14 mouse cellular contexts compared by ENCODE assay signal in the genomic region with DNA sequence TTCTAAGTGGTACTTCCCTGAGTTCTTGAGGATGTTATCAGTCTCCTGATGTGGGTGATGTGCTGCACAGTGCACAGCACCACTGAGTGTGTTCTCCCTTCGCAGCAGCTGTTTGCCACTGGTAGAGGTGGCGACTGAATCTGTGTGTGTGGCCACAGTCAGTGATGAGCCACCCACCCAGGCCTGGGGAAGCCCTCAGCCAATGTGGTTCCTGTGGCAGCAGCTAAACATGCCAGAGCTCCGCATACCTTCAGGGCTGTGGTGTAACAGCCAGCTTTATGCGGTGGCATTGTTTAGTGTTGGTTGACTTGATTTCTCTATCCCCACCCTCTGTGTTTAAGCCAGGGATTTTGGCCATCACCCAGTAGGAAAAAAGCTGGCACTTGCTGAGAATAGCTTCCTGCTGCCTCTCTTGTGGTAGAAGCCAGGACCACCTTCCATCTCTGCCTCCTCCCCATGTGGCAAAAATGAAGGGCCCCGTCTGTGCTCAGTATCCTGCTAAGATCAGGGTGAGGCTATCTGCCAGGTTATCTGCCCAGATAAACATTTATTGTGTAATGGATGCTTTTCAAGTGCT.
DNase-seq lines count a peak whose midpoint lies in the region; ATAC-seq and TF ChIP-seq lines count a peak whose summit lies in the region.
"Had no signal": no experiment of that assay in that cellular context is flagged by ENCODE, and none has a peak within 500 bp of the region (broad histone marks: within the 10 kb centered on the region; RNA-seq: fewer than 3 reads in every experiment).

No protein-coding gene starts in this region.

- POLR2A ChIA-PET in Patski (lab: Charles Lee) = no interaction called here

- no peak for TF ChIP-seq EP300 in lung, postnatal 0 days (IDR thresholded peaks at IDR 0.05)

- no peak for TF ChIP-seq CTCF in lung, embryonic 14.5 days (IDR thresholded peaks at IDR 0.05; ENCODE audit: low read depth)
- TF ChIP-seq CTCF in lung, postnatal 0 days (IDR thresholded peaks at IDR 0.05) = no peak
- no peak for TF ChIP-seq CTCF in Patski (IDR thresholded peaks at IDR 0.05)

- no peak overlapping the region for H3K9ac ChIP-seq in lung, embryonic 14.5 days
- H3K9ac ChIP-seq in lung, postnatal 0 days (replicated peaks; ENCODE audit: low read depth) = no peak overlapping the region
- H3K9ac ChIP-seq in hindbrain, embryonic 12.5 days = no peak overlapping the region
- H3K9ac ChIP-seq: forebrain, embryonic 12.5 days; hindbrain, embryonic 14.5 days had no signal

- no peaks in the 10 kb centered on the region for H3K9me3 ChIP-seq in lung, embryonic 14.5 days (ENCODE audit: low read depth, low read length)
- no peaks in the 10 kb centered on the region for H3K9me3 ChIP-seq in lung, postnatal 0 days (ENCODE audit: low read length)
- H3K9me3 ChIP-seq in hindbrain, embryonic 12.5 days (replicated peaks) = no peaks in the 10 kb centered on the region
- H3K9me3 ChIP-seq: forebrain, embryonic 12.5 days had no signal

- H3K36me3 ChIP-seq in lung, embryonic 14.5 days (ENCODE audit: insufficient read depth) = no peaks in the 10 kb centered on the region
- no peaks in the 10 kb centered on the region for H3K36me3 ChIP-seq in lung, postnatal 0 days (ENCODE audit: insufficient read depth, low read length)
- H3K36me3 ChIP-seq in hindbrain, embryonic 12.5 days = peaks cover under 1% of the 10 kb centered on the region
- H3K36me3 ChIP-seq: forebrain, embryonic 12.5 days had no signal

- in situ Hi-C loops in Patski (cut with MboI; ENCODE audit: low pct_unique_long_range_greater_than_20kb) = no loop called here

- no peak overlapping the region for H3K27ac ChIP-seq in lung, embryonic 14.5 days (ENCODE audit: low read depth)
- no peak overlapping the region for H3K27ac ChIP-seq in lung, postnatal 0 days (ENCODE audit: low read length)
- H3K27ac ChIP-seq in hindbrain, embryonic 12.5 days = no peak overlapping the region
- H3K27ac ChIP-seq: forebrain, embryonic 12.5 days; hindbrain, embryonic 14.5 days; kidney, postnatal 0 days had no signal

- no peak for DNase-seq in frontal cortex, postnatal 36 days (ENCODE audit: low spot score in 2 of 2)
- peak; percentile 19 for DNase-seq in lung, embryonic 14.5 days
- no peak for DNase-seq in lung, postnatal 0 days (ENCODE audit: low spot score)
- DNase-seq in Patski (ENCODE audit: low read depth, low spot score) = no peak
- no peak for DNase-seq in urinary bladder, postnatal 4 days (ENCODE audit: low spot score in 2 of 2)
- DNase-seq: adrenal gland, postnatal 36 days; right cerebral cortex, adult 18-20 months; thymus, postnatal 14 days had no signal

- H3K27me3 ChIP-seq in lung, embryonic 14.5 days (ENCODE audit: insufficient read depth, low read length) = no peaks in the 10 kb centered on the region
- H3K27me3 ChIP-seq in lung, postnatal 0 days (replicated peaks; ENCODE audit: insufficient read depth, low read length) = no peaks in the 10 kb centered on the region
- H3K27me3 ChIP-seq in Patski = no peaks in the 10 kb centered on the region
- H3K27me3 ChIP-seq in hindbrain, embryonic 12.5 days = no peaks in the 10 kb centered on the region
- H3K27me3 ChIP-seq: forebrain, embryonic 12.5 days had no signal

- no peak overlapping the region for H3K4me2 ChIP-seq in lung, embryonic 14.5 days
- H3K4me2 ChIP-seq in lung, postnatal 0 days (replicated peaks; ENCODE audit: low read depth, low read length) = no peak overlapping the region
- H3K4me2 ChIP-seq in hindbrain, embryonic 12.5 days (replicated peaks) = no peak overlapping the region
- H3K4me2 ChIP-seq: forebrain, embryonic 12.5 days; hindbrain, embryonic 14.5 days had no signal

- no peak overlapping the region for H3K4me3 ChIP-seq in lung, embryonic 14.5 days (ENCODE audit: low read depth, low read length)
- no peak overlapping the region for H3K4me3 ChIP-seq in lung, postnatal 0 days (ENCODE audit: low read depth, low read length)
- no peak overlapping the region for H3K4me3 ChIP-seq in hindbrain, embryonic 12.5 days
- H3K4me3 ChIP-seq: forebrain, embryonic 12.5 days had no signal

- peak; percentile 31; the same call in 1 of the 2 replicates for ATAC-seq in frontal cortex, adult (ENCODE audit: low TSS enrichment)
- ATAC-seq in lung, embryonic 14.5 days (ENCODE audit: insufficient read depth) = peak; percentile 21; the same call in 1 of the 2 replicates
- ATAC-seq in lung, postnatal 0 days = no peak
- ATAC-seq in Patski = peak; percentile 65
- peak; percentile 27 to 36; a peak in 1 of 4 replicates for ATAC-seq in hematopoietic stem cell, adult 5-6 weeks (replicated peaks in 1 of 2; ENCODE audit: insufficient read depth in 1 of 2, low FRiP score in 2 of 2, low TSS enrichment in 1 of 2, low read depth in 1 of 2, poor library complexity in 2 of 2, severe bottlenecking in 2 of 2)
- no peak for ATAC-seq in hindbrain, embryonic 12.5 days (ENCODE audit: low FRiP score)

- CTCF ChIA-PET in Patski (lab: Charles Lee) = interaction anchor here (1.4 to 1.9 kb wide), 3 partner anchors 9 to 24 kb away, joined by 3 to 4 read pairs (median 3); no protein-coding TSS in a partner anchor

- H3K4me1 ChIP-seq in lung, embryonic 14.5 days (ENCODE audit: insufficient read depth) = peaks cover 10% of the 10 kb centered on the region; the same call in 1 of the 2 replicates
- H3K4me1 ChIP-seq in lung, postnatal 0 days (ENCODE audit: insufficient read depth, low read depth, low read length) = peaks cover 8% of the 10 kb centered on the region; the same call in 1 of the 2 replicates
- no peaks in the 10 kb centered on the region for H3K4me1 ChIP-seq in hindbrain, embryonic 12.5 days
- H3K4me1 ChIP-seq: forebrain, embryonic 12.5 days had no signal

- 58% methylated on average over 5 of the region's 5 CpGs for whole genome bisulfite sequencing in lung, embryonic 14.5 days
- 53% methylated on average over 5 of the region's 5 CpGs for WGBS in lung, postnatal 0 days
- 87% methylated on average over 5 of the region's 5 CpGs for WGBS in hindbrain, embryonic 12.5 days

Comparison
In these comparisons a context has a peak if more than half of its experiments do, and no peak if none do; other contexts are left out.
1. ATAC-seq: peak in frontal cortex, adult (single experiment), lung, embryonic 14.5 days (single experiment), Patski (single experiment) and hematopoietic stem cell, adult 5-6 weeks (2 of 2); none in lung, postnatal 0 days (single experiment) and hindbrain, embryonic 12.5 days (single experiment).